Mouse (Mus musculus) erythroblast, embryonic 14.5 days (primary cell): ENCODE results near the gene Rtp3. TPM values are rescaled to one million over a fixed set of nuclear protein-coding genes. Genes with fewer than 3 reads are reported as not detected.

Experiments
- H3K27me3 ChIP-seq: 2 replicates; pipeline ENCODE4 v1.6.1; 2012; ENCODE audit warnings: inconsistent platforms; ENCODE audit not compliant: control insufficient read depth
- H3K36me3 ChIP-seq: 2 replicates; pipeline ENCODE4 v1.6.1; 2012; ENCODE audit warnings: mild to moderate bottlenecking, inconsistent platforms; ENCODE audit not compliant: control insufficient read depth
- H3K4me1 ChIP-seq: 2 replicates; pipeline ENCODE4 v1.6.1; 2012; ENCODE audit warnings: inconsistent platforms; ENCODE audit not compliant: control insufficient read depth
- H3K4me3 ChIP-seq: replicated peaks from 2 replicates; pipeline ENCODE3; 2012; ENCODE audit warnings: moderate library complexity, mild to moderate bottlenecking, inconsistent platforms
- H3K9me3 ChIP-seq: 2 replicates; pipeline ENCODE4 v1.6.1; 2012; ENCODE audit warnings: low read length, inconsistent platforms, mixed read lengths; ENCODE audit not compliant: control insufficient read depth
- GATA1 ChIP-seq: IDR thresholded peaks from 2 replicates; pipeline ENCODE4 v1.6.1; 2012; ENCODE audit warnings: low read length, inconsistent platforms, mixed read lengths
- TAL1 ChIP-seq: IDR thresholded peaks from 3 replicates; pipeline ENCODE4 v1.6.1; 2012; ENCODE audit warnings: low read length, inconsistent platforms, mixed read lengths
- polyA plus RNA-seq: library from polyadenylated mRNA; stranded (reverse); fragments of >175 nt; gene quantifications from 2 replicates; pipeline ENCODE4 v1.2.3, GENCODE M21; 2012

The Rtp3 gene
- polyA plus RNA-seq, 1 experiment: not detected

DNA sequence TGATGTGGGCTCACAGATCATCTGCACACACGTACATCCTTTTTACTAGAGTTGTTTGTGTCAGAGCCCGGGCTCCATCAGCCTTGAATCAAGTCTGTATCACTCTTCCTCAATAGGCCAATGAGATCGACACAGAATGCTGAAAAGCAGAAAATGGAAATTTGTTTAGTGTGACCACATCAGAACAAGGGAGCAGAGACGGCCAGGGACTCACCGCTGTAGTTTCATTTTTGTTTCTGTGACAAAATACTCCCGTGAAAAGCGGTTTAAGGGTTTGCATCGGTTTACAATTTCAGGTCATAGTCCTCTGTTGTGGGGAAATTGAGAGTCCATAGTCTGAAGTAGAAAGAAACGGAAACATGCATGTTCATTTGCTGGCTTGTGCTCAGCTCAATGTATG lies 12.9 kb upstream of the Rtp3 start:
- TF ChIP-seq GATA1 (no peak), TAL1 (no peak)
- H3K4me3 ChIP-seq: no peak overlapping the region
- no peaks in the 10 kb centered on the region for H3K36me3 ChIP-seq
- H3K27me3 ChIP-seq: no peaks in the 10 kb centered on the region
- H3K9me3 ChIP-seq: no peaks in the 10 kb centered on the region
- H3K4me1 ChIP-seq: no peaks in the 10 kb centered on the region

DNA sequence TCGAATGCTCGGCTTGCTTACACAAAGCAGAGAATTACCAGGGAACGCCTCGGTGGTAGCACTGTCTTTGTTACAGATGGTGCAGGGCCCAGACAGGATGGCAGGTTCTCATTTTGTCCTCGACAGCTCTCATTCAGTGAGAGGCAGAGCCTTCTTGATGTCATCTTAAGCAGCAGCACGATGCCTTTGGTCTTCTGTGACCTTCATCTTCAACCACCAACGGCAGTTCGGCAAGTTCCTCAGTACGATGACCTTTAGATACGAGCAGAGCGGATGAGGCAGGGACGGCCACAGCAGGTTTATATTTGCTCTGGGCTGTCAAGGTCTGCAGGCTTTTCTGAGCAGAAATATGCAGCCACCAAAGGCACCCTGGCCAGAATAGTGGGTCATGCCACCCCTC lies 11.2 kb upstream of the Rtp3 start:
- Histone ChIP-seq H3K9me3 (no peaks in the 10 kb centered on the region), H3K4me3 (no peak overlapping the region)
- TF ChIP-seq GATA1: no peak
- TF ChIP-seq TAL1: no peak

DNA sequence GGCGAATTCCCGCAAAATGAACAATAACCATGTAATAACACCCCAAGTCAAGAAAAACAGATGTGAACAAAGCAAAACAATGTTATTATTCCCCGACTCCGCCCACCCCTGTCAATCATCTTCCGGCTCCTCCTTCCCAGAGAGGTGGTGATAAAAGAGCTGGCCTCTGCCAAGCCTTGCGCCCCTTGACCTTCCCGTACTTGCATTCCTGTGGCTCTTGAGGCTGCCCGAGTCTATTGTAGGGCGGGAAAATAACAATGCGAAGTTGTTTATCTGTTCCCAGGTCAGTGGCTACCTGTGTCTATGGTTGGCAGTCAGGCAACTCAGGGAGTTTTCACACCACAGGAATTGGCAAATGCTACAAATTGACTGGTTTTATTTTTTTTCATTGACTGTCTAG lies 9.5 kb upstream of the Rtp3 start:
- H3K4me3 ChIP-seq: no peak overlapping the region
- H3K4me1 ChIP-seq: peaks cover 2% of the 10 kb centered on the region
- TF ChIP-seq TAL1: no peak
- TF ChIP-seq GATA1: no peak
- no peaks in the 10 kb centered on the region for H3K27me3 ChIP-seq
- H3K9me3 ChIP-seq: no peaks in the 10 kb centered on the region
- no peaks in the 10 kb centered on the region for H3K36me3 ChIP-seq

More for the DNA sequence above, 11.2 kb upstream of the Rtp3 start:
- no peaks in the 10 kb centered on the region for H3K4me1 ChIP-seq
- H3K36me3 ChIP-seq: no peaks in the 10 kb centered on the region
- H3K27me3 ChIP-seq: no peaks in the 10 kb centered on the region

DNA sequence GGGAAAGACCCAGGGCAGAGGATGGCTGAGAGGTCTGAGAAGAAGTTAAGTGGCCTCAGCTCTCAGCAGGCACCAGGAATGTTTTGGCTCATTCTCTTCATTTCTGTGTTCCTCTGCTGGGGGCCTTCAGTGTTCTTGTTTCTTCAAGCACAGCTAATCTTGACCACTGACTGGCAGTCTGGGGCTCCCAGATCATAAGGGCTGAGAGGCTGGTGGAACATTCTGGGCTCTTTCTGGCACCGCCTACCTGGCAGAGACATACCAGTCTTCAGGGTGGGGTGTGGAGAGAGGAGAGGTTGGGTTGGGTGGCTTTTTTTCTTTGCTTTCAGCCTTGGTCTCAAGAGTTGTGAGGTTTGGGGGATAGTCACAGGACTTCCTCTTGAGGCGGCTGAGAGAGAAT lies 8.7 kb upstream of the Rtp3 start:
- Histone ChIP-seq H3K27me3 (no peaks in the 10 kb centered on the region), H3K4me3 (no peak overlapping the region), H3K36me3 (no peaks in the 10 kb centered on the region), H3K9me3 (no peaks in the 10 kb centered on the region), H3K4me1 (peaks cover 6% of the 10 kb centered on the region)
- no peak for TF ChIP-seq GATA1
- no peak for TF ChIP-seq TAL1

DNA sequence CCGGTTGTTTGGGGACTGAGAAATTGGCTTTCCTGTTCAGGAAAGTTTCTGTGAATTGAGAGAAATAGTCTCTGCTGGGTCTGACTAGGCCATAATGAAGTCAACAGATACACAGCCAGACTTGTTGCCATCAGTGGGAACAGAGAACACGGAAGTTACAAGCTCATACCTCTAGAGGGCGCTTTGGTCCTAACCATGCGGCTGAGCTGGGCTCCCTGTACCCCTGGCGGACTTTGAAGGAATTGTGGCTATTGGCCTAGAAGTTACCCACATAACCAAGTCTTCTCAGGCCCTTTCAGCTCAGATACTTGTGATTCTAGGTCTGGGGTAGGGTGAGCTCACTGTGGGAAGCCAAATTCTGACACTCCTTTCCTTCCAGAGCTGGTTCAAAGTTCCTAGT lies 6.9 kb upstream of the Rtp3 start:
- H3K4me3 ChIP-seq: no peak overlapping the region
- TF ChIP-seq GATA1 (no peak), TAL1 (no peak)

DNA sequence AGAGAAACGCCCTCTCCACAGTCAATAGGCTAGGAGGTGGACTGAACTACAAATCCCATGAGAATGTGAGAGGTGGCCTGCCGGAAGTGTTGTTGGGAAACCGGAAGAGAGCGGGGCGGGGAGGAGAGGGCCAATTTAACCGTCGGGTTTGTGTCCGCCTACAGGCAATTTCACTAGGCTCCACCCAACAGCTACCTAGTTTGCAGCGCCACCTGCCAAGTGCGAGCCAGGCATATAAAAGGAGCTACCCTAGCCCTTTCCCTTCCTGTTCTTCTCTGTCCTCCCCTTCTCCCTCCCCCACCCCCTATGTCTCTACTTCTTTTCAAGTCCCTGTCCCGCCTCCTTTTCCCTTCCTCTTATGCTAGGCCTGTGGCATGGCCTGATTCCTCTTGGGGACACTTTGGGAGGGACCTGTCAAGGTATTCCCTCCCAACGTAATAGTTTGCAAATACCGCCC lies 4.4 kb upstream of the Rtp3 start:
- Histone ChIP-seq H3K27me3 (no peaks in the 10 kb centered on the region), H3K36me3 (no peaks in the 10 kb centered on the region), H3K9me3 (no peaks in the 10 kb centered on the region), H3K4me1 (peaks cover 6% of the 10 kb centered on the region), H3K4me3 (peak overlapping the region; percentile 49)
- no peak for TF ChIP-seq TAL1
- TF ChIP-seq GATA1: no peak

More for the DNA sequence above, 6.9 kb upstream of the Rtp3 start:
- H3K27me3 ChIP-seq: no peaks in the 10 kb centered on the region
- H3K4me1 ChIP-seq: peaks cover 6% of the 10 kb centered on the region
- no peaks in the 10 kb centered on the region for H3K9me3 ChIP-seq
- H3K36me3 ChIP-seq: no peaks in the 10 kb centered on the region

DNA sequence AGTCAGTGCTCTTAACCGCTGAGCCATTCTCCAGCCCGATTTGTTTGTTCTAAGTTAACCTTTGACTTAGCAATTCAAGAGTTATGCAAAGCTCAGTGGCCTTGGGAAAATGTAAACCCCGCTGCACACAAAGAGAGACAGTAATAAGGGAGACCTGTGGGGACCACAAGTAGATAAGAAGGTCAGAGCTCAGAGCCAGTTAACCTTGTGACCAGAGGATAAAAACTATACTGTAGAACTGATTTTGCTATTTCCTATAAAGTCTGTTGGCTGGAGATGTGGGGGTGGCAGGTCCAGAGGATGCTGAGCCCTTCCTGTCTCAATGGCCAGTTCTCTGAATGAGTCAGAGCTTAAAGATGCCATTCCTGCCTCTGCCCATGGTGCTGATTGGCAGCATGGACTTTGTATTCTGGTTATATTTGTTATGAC lies 2.9 kb upstream of the Rtp3 start:
- Histone ChIP-seq H3K36me3 (no peaks in the 10 kb centered on the region), H3K4me1 (peaks cover 6% of the 10 kb centered on the region), H3K4me3 (no peak overlapping the region), H3K9me3 (no peaks in the 10 kb centered on the region), H3K27me3 (no peaks in the 10 kb centered on the region)
- TF ChIP-seq TAL1: no peak
- TF ChIP-seq GATA1: no peak

DNA sequence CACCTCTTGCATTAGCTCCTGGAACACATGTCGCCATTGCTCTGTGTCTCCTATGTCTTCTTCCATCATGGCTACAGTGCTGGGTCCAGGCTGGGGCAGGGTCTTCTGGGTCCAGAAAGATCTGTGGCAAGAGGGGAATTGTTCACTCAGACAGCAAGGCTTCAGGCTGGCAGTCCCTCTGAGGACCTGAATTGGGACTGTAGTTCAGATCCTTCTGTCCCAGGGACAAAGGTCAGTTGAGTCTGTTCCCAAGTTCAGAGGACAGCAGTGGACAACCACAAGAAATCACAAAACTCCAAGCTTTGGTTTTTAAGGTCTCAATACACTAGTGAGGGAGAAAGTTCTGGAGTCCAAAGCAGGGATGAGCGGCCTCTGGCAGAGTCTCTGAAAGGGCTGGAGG lies 840 bp downstream of the Rtp3 start:
- H3K4me1 ChIP-seq: peaks cover under 1% of the 10 kb centered on the region
- peak overlapping the region; percentile 7 for H3K4me3 ChIP-seq
- TF ChIP-seq TAL1 (no peak), GATA1 (no peak)

DNA sequence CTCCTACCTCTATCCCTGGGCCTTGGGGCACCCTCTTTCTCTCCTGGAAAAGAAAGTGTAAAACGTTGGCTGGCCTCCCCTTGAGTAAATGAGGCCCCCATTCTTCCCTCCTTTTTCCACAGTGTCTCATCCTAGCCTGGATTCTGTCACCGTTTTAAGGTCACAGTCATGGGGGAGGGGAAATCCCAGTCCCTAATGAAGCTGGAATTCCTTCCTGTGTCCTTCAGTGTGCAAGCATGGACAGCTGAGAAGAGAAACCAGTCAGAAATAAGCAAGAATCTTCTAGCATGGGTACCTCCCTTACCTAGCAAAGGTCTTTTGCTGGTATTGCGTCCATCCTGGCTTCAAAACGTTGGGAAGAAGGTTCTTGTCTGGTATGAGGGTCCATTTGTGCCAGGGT lies 1.2 kb downstream of the Rtp3 start:
- no peaks in the 10 kb centered on the region; the same call in none of the 2 replicates for H3K4me1 ChIP-seq
- H3K4me3 ChIP-seq: peak overlapping the region; percentile 7
- H3K36me3 ChIP-seq: peaks cover 2% of the 10 kb centered on the region; the same call in 1 of the 2 replicates
- no peaks in the 10 kb centered on the region; the same call in 1 of the 2 replicates for H3K9me3 ChIP-seq
- no peaks in the 10 kb centered on the region for H3K27me3 ChIP-seq
- TF ChIP-seq GATA1 (no peak), TAL1 (no peak)

More for the DNA sequence above, 840 bp downstream of the Rtp3 start:
- Histone ChIP-seq H3K9me3 (no peaks in the 10 kb centered on the region; the same call in 1 of the 2 replicates), H3K27me3 (no peaks in the 10 kb centered on the region), H3K36me3 (peaks cover 2% of the 10 kb centered on the region; the same call in 1 of the 2 replicates)

DNA sequence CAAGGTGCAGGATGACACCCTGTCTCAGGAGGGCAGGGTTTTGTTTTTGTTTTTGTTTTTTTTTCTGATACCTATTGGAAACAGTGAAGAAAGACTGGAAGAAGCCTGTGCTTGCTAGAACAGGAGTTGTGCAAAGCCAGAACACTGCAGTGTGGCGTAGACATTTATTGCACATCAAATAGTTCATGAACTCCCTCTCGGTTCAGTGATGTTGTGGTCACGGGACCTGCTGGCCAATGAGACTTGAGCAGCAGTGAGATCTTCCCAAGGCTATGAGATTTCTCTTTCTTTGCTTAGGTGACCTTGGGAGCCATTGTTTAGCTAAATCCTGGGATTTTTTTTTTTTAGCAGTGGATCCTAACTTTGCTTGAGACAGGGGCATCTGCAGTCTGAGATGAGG lies 2.3 kb downstream of the Rtp3 start:
- TF ChIP-seq TAL1: no peak
- no peak for TF ChIP-seq GATA1
- Histone ChIP-seq H3K4me3 (no peak overlapping the region), H3K4me1 (no peaks in the 10 kb centered on the region; the same call in 1 of the 2 replicates), H3K36me3 (peaks cover 2% of the 10 kb centered on the region; the same call in 1 of the 2 replicates), H3K9me3 (no peaks in the 10 kb centered on the region; the same call in 1 of the 2 replicates), H3K27me3 (no peaks in the 10 kb centered on the region)
